ENCODE assay signal across 14 mouse cellular contexts in genomic region chr16:94925364-94925763, GRCm38 (mm10).
"Had no signal": no experiment of that assay in that cellular context is flagged by ENCODE, and none has a peak within 500 bp of the region (broad histone marks: within the 10 kb centered on the region; RNA-seq: fewer than 3 reads in every experiment).

No protein-coding gene starts in this region.

- ATAC-seq: liver, embryonic 12.5 days; midbrain, embryonic 16.5 days had no signal

- H3K9me3 ChIP-seq: limb, embryonic 15.5 days; liver, embryonic 12.5 days; megakaryocyte, embryonic 14.5 days; midbrain, embryonic 12.5 days; neural tube, embryonic 13.5 days had no signal

- H3K36me3 ChIP-seq: limb, embryonic 15.5 days; liver, embryonic 12.5 days; midbrain, embryonic 12.5 days; neural tube, embryonic 13.5 days had no signal

- H3K4me3 ChIP-seq: limb, embryonic 15.5 days; liver, embryonic 12.5 days; megakaryocyte, embryonic 14.5 days; midbrain, embryonic 12.5 days; neural tube, embryonic 13.5 days had no signal

- H3K4me1 ChIP-seq: limb, embryonic 15.5 days; liver, embryonic 12.5 days; megakaryocyte, embryonic 14.5 days; midbrain, embryonic 12.5 days had no signal

- H3K4me2 ChIP-seq: limb, embryonic 15.5 days; liver, embryonic 12.5 days; lung, embryonic 14.5 days; midbrain, embryonic 12.5 days; neural tube, embryonic 13.5 days had no signal

- H3K27ac ChIP-seq: limb, embryonic 15.5 days; liver, embryonic 12.5 days; macrophage; midbrain, embryonic 12.5 days; neural tube, embryonic 13.5 days; stomach, postnatal 0 days had no signal

- DNase-seq: kidney, postnatal 10 days; lung, embryonic 14.5 days; lung, postnatal 10 days; right cerebral cortex, adult 18-20 months; right cerebral cortex, postnatal 25 days; thymus, postnatal 4 days had no signal

- H3K27me3 ChIP-seq: limb, embryonic 15.5 days; liver, embryonic 12.5 days; midbrain, embryonic 12.5 days; neural tube, embryonic 13.5 days had no signal

- H3K9ac ChIP-seq: limb, embryonic 15.5 days; liver, embryonic 12.5 days; lung, embryonic 14.5 days; midbrain, embryonic 12.5 days; neural tube, embryonic 13.5 days had no signal
